In genomic region chr1:64257237-64257636, GRCm38 (mm10) we compare ENCODE assay signal across 17 mouse cellular contexts.
"Had no signal": no experiment of that assay in that cellular context is flagged by ENCODE, and none has a peak within 500 bp of the region (broad histone marks: within the 10 kb centered on the region; RNA-seq: fewer than 3 reads in every experiment).

No protein-coding gene starts in this region.

- H3K4me3 ChIP-seq: liver, embryonic 13.5 days; liver, embryonic 15.5 days; lung, embryonic 15.5 days; megakaryocyte, embryonic 14.5 days; neural tube, embryonic 12.5 days; stomach, embryonic 15.5 days had no signal

- H3K9ac ChIP-seq: liver, embryonic 13.5 days; liver, embryonic 15.5 days; liver, postnatal 0 days; lung, embryonic 15.5 days; neural tube, embryonic 12.5 days; stomach, embryonic 15.5 days had no signal

- H3K27ac ChIP-seq: liver, embryonic 13.5 days; liver, embryonic 15.5 days; lung, embryonic 15.5 days; macrophage; neural tube, embryonic 12.5 days; stomach, embryonic 15.5 days; stomach, postnatal 0 days had no signal

- H3K4me2 ChIP-seq: liver, embryonic 13.5 days; liver, embryonic 15.5 days; lung, embryonic 15.5 days; neural tube, embryonic 12.5 days; stomach, embryonic 15.5 days had no signal

- H3K4me1 ChIP-seq: liver, embryonic 13.5 days; liver, embryonic 15.5 days; lung, embryonic 15.5 days; megakaryocyte, embryonic 14.5 days; stomach, embryonic 15.5 days had no signal

- H3K9me3 ChIP-seq: liver, embryonic 13.5 days; liver, embryonic 15.5 days; lung, embryonic 15.5 days; megakaryocyte, embryonic 14.5 days; neural tube, embryonic 12.5 days; stomach, embryonic 15.5 days had no signal

- ATAC-seq: liver, postnatal 0 days; lung, postnatal 0 days had no signal

- H3K27me3 ChIP-seq: liver, embryonic 13.5 days; liver, embryonic 15.5 days; lung, embryonic 15.5 days; neural tube, embryonic 12.5 days; stomach, embryonic 15.5 days had no signal

- H3K36me3 ChIP-seq: liver, embryonic 13.5 days; liver, embryonic 15.5 days; lung, embryonic 15.5 days; neural tube, embryonic 12.5 days; stomach, embryonic 15.5 days had no signal

- DNase-seq: liver, embryonic 13.5 days; liver, postnatal 0 days; lung, adult 2 months; lung, postnatal 14 days; lung, postnatal 36 days; right cerebral cortex, postnatal 14 days; thymus, adult 2 months; thymus, postnatal 25 days; thymus, postnatal 4 days had no signal
